Mouse (Mus musculus): ENCODE measurements around the gene Man2b1.

- TF ChIP-seq TAL1 (IDR thresholded peaks at IDR 0.05; ENCODE audit: low read length) = no peak
- no peak for TF ChIP-seq GATA1 (IDR thresholded peaks at IDR 0.05; ENCODE audit: low read length)
Measured at GRCm38 (mm10) chr8:85081216-85081555, 1.9 kb upstream of the Man2b1 start, which contains the start of gene Wdr83.

Measured in erythroblast, embryonic 14.5 days (primary cell).